In genomic region chr16:97443670-97444263, GRCm38 (mm10) we compare ENCODE assay signal across 9 mouse cellular contexts. TPM values are rescaled to one million over a fixed set of nuclear protein-coding genes. Genes with fewer than 3 reads are reported as not detected.
DNase-seq lines count a peak whose midpoint lies in the region; ATAC-seq and TF ChIP-seq lines count a peak whose summit lies in the region.
"Had no signal": no experiment of that assay in that cellular context is flagged by ENCODE, and none has a peak within 500 bp of the region (broad histone marks: within the 10 kb centered on the region; RNA-seq: fewer than 3 reads in every experiment).

No protein-coding gene starts in this region.

- no peak overlapping the region for H3K4me3 ChIP-seq in thymus, adult 2 months (ENCODE audit: control insufficient read depth, insufficient read depth, low read length)
- no peak overlapping the region for H3K4me3 ChIP-seq in embryonic facial prominence, embryonic 14.5 days (ENCODE audit: low read depth, low read length)
- no peak overlapping the region for H3K4me3 ChIP-seq in hindbrain, postnatal 0 days (ENCODE audit: low read length)
- no peak overlapping the region for H3K4me3 ChIP-seq in liver, embryonic 13.5 days (replicated peaks)
- H3K4me3 ChIP-seq: heart, embryonic 13.5 days had no signal

- peak; percentile 36 for DNase-seq in thymus, adult 2 months
- no peak for DNase-seq in thymus, adult 18-20 months
- DNase-seq in adrenal gland, postnatal 25 days: peak; percentile 8
- DNase-seq in embryonic facial prominence, embryonic 14.5 days (ENCODE audit: low spot score): peak; percentile 84
- peak; percentile 84 for DNase-seq in hindbrain, postnatal 0 days (ENCODE audit: low spot score)
- no peak for DNase-seq in liver, embryonic 13.5 days
- DNase-seq in ovary, postnatal 14 days (ENCODE audit: low spot score): peak; percentile 41
- no peak for DNase-seq in frontal cortex, postnatal 36 days (ENCODE audit: low spot score in 2 of 2)

- WGBS in thymus, adult 2 months: 55% methylated on average over 14 of the region's 14 CpGs
- 48% methylated on average over 14 of the region's 14 CpGs for WGBS in embryonic facial prominence, embryonic 14.5 days
- 56% methylated on average over 14 of the region's 14 CpGs for WGBS in hindbrain, postnatal 0 days
- WGBS in liver, embryonic 13.5 days (ENCODE audit: insufficient replicate concordance): 42% methylated on average over 14 of the region's 14 CpGs

- H3K27ac ChIP-seq in thymus, adult 2 months (ENCODE audit: control insufficient read depth, insufficient read depth, low read length): no peak overlapping the region
- no peak overlapping the region for H3K27ac ChIP-seq in embryonic facial prominence, embryonic 14.5 days (replicated peaks; ENCODE audit: low read depth, low read length)
- no peak overlapping the region for H3K27ac ChIP-seq in hindbrain, postnatal 0 days
- H3K27ac ChIP-seq in liver, embryonic 13.5 days: no peak overlapping the region
- H3K27ac ChIP-seq: heart, embryonic 13.5 days had no signal

- H3K9ac ChIP-seq in embryonic facial prominence, embryonic 14.5 days (ENCODE audit: low read depth, low read length): no peak overlapping the region
- H3K9ac ChIP-seq in hindbrain, postnatal 0 days (replicated peaks; ENCODE audit: low read length): no peak overlapping the region
- no peak overlapping the region for H3K9ac ChIP-seq in liver, embryonic 13.5 days
- H3K9ac ChIP-seq: heart, embryonic 13.5 days had no signal

- no peaks in the 10 kb centered on the region for H3K9me3 ChIP-seq in embryonic facial prominence, embryonic 14.5 days (ENCODE audit: control insufficient read depth, low read length)
- H3K9me3 ChIP-seq in hindbrain, postnatal 0 days (ENCODE audit: low read length): no peaks in the 10 kb centered on the region
- H3K9me3 ChIP-seq in liver, embryonic 13.5 days (replicated peaks): no peaks in the 10 kb centered on the region
- H3K9me3 ChIP-seq: heart, embryonic 13.5 days had no signal

- TF ChIP-seq CTCF in thymus, adult 2 months (IDR thresholded peaks at IDR 0.05; ENCODE audit: borderline replicate concordance, control insufficient read depth, extremely low read depth, insufficient read depth, low read length, poor library complexity): no peak
- TF ChIP-seq CTCF in hindbrain, postnatal 0 days (IDR thresholded peaks at IDR 0.05; ENCODE audit: low read depth): peak; percentile 90

- no peak for TF ChIP-seq POLR2A in thymus, adult 2 months (IDR thresholded peaks at IDR 0.05; ENCODE audit: control insufficient read depth, extremely low read depth, insufficient read depth, low read length, poor library complexity)

- H3K4me2 ChIP-seq in embryonic facial prominence, embryonic 14.5 days (ENCODE audit: low read depth, low read length): no peak overlapping the region
- H3K4me2 ChIP-seq in hindbrain, postnatal 0 days (ENCODE audit: low read depth, low read length): no peak overlapping the region
- no peak overlapping the region for H3K4me2 ChIP-seq in liver, embryonic 13.5 days
- H3K4me2 ChIP-seq: heart, embryonic 13.5 days had no signal

- H3K36me3 ChIP-seq in thymus, adult 2 months (ENCODE audit: control insufficient read depth, insufficient read depth, low read length): no peaks in the 10 kb centered on the region
- no peaks in the 10 kb centered on the region for H3K36me3 ChIP-seq in embryonic facial prominence, embryonic 14.5 days (ENCODE audit: control insufficient read depth, insufficient read depth, low read length)
- H3K36me3 ChIP-seq in hindbrain, postnatal 0 days (ENCODE audit: insufficient read depth, low read length): no peaks in the 10 kb centered on the region
- no peaks in the 10 kb centered on the region for H3K36me3 ChIP-seq in liver, embryonic 13.5 days
- H3K36me3 ChIP-seq: heart, embryonic 13.5 days had no signal

- ATAC-seq in embryonic facial prominence, embryonic 14.5 days (ENCODE audit: low read depth): peak; percentile 85
- peak; percentile 72 for ATAC-seq in hindbrain, postnatal 0 days
- ATAC-seq in liver, embryonic 13.5 days (ENCODE audit: low read depth): 0 out of 2 replicates have a peak, but pooled peaks have one; percentile 31

- no peaks in the 10 kb centered on the region for H3K27me3 ChIP-seq in thymus, adult 2 months (ENCODE audit: control insufficient read depth, insufficient read depth, low read length)
- no peaks in the 10 kb centered on the region for H3K27me3 ChIP-seq in embryonic facial prominence, embryonic 14.5 days (replicated peaks; ENCODE audit: control insufficient read depth, insufficient read depth, low read length)
- no peaks in the 10 kb centered on the region for H3K27me3 ChIP-seq in hindbrain, postnatal 0 days (ENCODE audit: insufficient read depth, low read length)
- H3K27me3 ChIP-seq in liver, embryonic 13.5 days: no peaks in the 10 kb centered on the region
- H3K27me3 ChIP-seq: heart, embryonic 13.5 days had no signal

- H3K4me1 ChIP-seq in thymus, adult 2 months (replicated peaks; ENCODE audit: control insufficient read depth, insufficient read depth, low read length): no peaks in the 10 kb centered on the region
- no peaks in the 10 kb centered on the region for H3K4me1 ChIP-seq in embryonic facial prominence, embryonic 14.5 days (ENCODE audit: control insufficient read depth, insufficient read depth, low read length)
- no peaks in the 10 kb centered on the region for H3K4me1 ChIP-seq in hindbrain, postnatal 0 days (ENCODE audit: insufficient read depth, low read length)
- no peaks in the 10 kb centered on the region for H3K4me1 ChIP-seq in liver, embryonic 13.5 days (replicated peaks)
- H3K4me1 ChIP-seq: heart, embryonic 13.5 days had no signal

RNA-seq across cellular contexts. Expression of gene Mx1, which starts 18.9 kb away (rescaled TPM):
- polyA plus RNA-seq in thymus, adult 2 months (2012; rRNA removed): 4.9 and 7.9 TPM in 2 replicates
- 2.0 and 2.8 TPM in 2 replicates for total RNA-seq in adrenal gland, postnatal 25 days (2021)
- 0.18 and 0.53 TPM in 2 replicates for polyA plus RNA-seq in embryonic facial prominence, embryonic 14.5 days (2014; fragmentation: Nextera tagmentation; extraction: Ambion mirVana)
- total RNA-seq in hindbrain, postnatal 0 days (2014; rRNA removed): 0.42 and 0.86 TPM in 2 replicates
- 0.21 TPM in 1 of 2 replicates, not detected in the other for polyA plus RNA-seq in hindbrain, postnatal 0 days (2015; fragmentation: Nextera tagmentation; extraction: Ambion mirVana)
- polyA plus RNA-seq in liver, embryonic 13.5 days (2015; fragmentation: Nextera tagmentation; extraction: Ambion mirVana): 0.25 and 0.67 TPM in 2 replicates

Comparison
In these comparisons a context has a peak if more than half of its experiments do, and no peak if none do; other contexts are left out.
1. DNase-seq: peak in thymus, adult 2 months (single experiment), adrenal gland, postnatal 25 days (single experiment), embryonic facial prominence, embryonic 14.5 days (single experiment), hindbrain, postnatal 0 days (single experiment) and ovary, postnatal 14 days (single experiment); none in thymus, adult 18-20 months (0 of 2), liver, embryonic 13.5 days (single experiment) and frontal cortex, postnatal 36 days (0 of 2).
2. ATAC-seq: peak in every context shown above with its lines; median percentile 85 in embryonic facial prominence, embryonic 14.5 days; 72 in hindbrain, postnatal 0 days; 31 in liver, embryonic 13.5 days.